Mouse (Mus musculus): ENCODE results near the gene Ddb2.
"Not testable (repeated sequence)": the region's sequence is repeated elsewhere in the genome, so short reads cannot be mapped to it uniquely, and the experiment has no call there.

Ddb2 gene

GRCm38 (mm10) chr2:91255661-91256150 lies 18.9 kb upstream of the Ddb2 start, which contains the start of gene Pacsin3:
TSS of gene Pacsin3 (plus strand) at chr2:91255954.
- DNase-seq (ENCODE audit: low spot score in 2 of 2) = no peak

GRCm38 (mm10) chr2:91254725-91255380 lies 18.1 kb upstream of the Ddb2 start:
- DNase-seq (ENCODE audit: low spot score in 2 of 2) = no peak

GRCm38 (mm10) chr2:91252512-91252911 lies 15.7 kb upstream of the Ddb2 start:
- no peak for DNase-seq (ENCODE audit: low spot score in 2 of 2)

GRCm38 (mm10) chr2:91252001-91252400 lies 15.2 kb upstream of the Ddb2 start:
- no peak for DNase-seq (ENCODE audit: low spot score in 2 of 2)

GRCm38 (mm10) chr2:91248366-91248765 lies 11.6 kb upstream of the Ddb2 start:
- DNase-seq (ENCODE audit: low spot score in 2 of 2) = no peak

- DNase-seq (ENCODE audit: low spot score in 2 of 2) = no peak
Observed at GRCm38 (mm10) chr2:91244557-91245228, 7.9 kb upstream of the Ddb2 start.

GRCm38 (mm10) chr2:91243416-91243815 lies 6.6 kb upstream of the Ddb2 start:
- DNase-seq (ENCODE audit: low spot score in 2 of 2) = no peak

- no peak for DNase-seq (ENCODE audit: low spot score in 2 of 2)
Observed at GRCm38 (mm10) chr2:91242547-91242946, 5.8 kb upstream of the Ddb2 start.

GRCm38 (mm10) chr2:91237511-91238080 lies 814 bp upstream of the Ddb2 start:
- DNase-seq (ENCODE audit: low spot score in 2 of 2) = not testable (repeated sequence)

GRCm38 (mm10) chr2:91229735-91230134 lies 7.0 kb downstream of the Ddb2 start:
- no peak for DNase-seq (ENCODE audit: low spot score in 2 of 2)

- no peak for DNase-seq (ENCODE audit: low spot score in 2 of 2)
Observed at GRCm38 (mm10) chr2:91223614-91224013, 13.2 kb downstream of the Ddb2 start.

GRCm38 (mm10) chr2:91220501-91220900 lies 16.3 kb downstream of the Ddb2 start:
- DNase-seq (ENCODE audit: low spot score in 2 of 2) = no peak

- DNase-seq (ENCODE audit: low spot score in 2 of 2) = no peak
Observed at GRCm38 (mm10) chr2:91217032-91217431, 19.8 kb downstream of the Ddb2 start.

GRCm38 (mm10) chr2:91213311-91213710 lies 23.5 kb downstream of the Ddb2 start:
- DNase-seq (ENCODE audit: low spot score in 2 of 2) = no peak

GRCm38 (mm10) chr2:91206254-91206775 lies 30.5 kb downstream of the Ddb2 start:
- no peak for DNase-seq (ENCODE audit: low spot score in 2 of 2)

GRCm38 (mm10) chr2:91202972-91203656 lies 33.7 kb downstream of the Ddb2 start:
- DNase-seq (ENCODE audit: low spot score in 2 of 2) = no peak

- DNase-seq (ENCODE audit: low spot score in 2 of 2) = peak; percentile 83 to 87
Observed at GRCm38 (mm10) chr2:91202222-91202971, 34.4 kb downstream of the Ddb2 start, which contains the start of the genes Nr1h3 and Acp2. TSS of gene Nr1h3 (minus strand) at chr2:91202834. TSS of gene Acp2 (plus strand) at chr2:91202885.

- DNase-seq (ENCODE audit: low spot score in 2 of 2) = no peak
Observed at GRCm38 (mm10) chr2:91198888-91199287, 37.9 kb downstream of the Ddb2 start.

- DNase-seq (ENCODE audit: low spot score in 2 of 2) = peak in 1 of 2 experiments; percentile 28
Observed at GRCm38 (mm10) chr2:91196577-91197001, 40.2 kb downstream of the Ddb2 start.

GRCm38 (mm10) chr2:91194624-91195332 lies 42.0 kb downstream of the Ddb2 start:
- DNase-seq (ENCODE audit: low spot score in 2 of 2) = peak; percentile 46
